Mouse (Mus musculus) liver, adult 2 months (tissue): Measurements from ENCODE around the gene Ergic1.

Source experiments
- CTCF ChIP-seq: fragments of 200-500 bp; IDR thresholded peaks from 2 replicates; pipeline ENCODE4 v1.5.1; 2011; ENCODE audit warnings: low read depth, low read length, control low read depth
- POLR2A ChIP-seq: fragments of 200-500 bp; IDR thresholded peaks from 2 replicates; pipeline ENCODE4 v1.6.1; 2011; ENCODE audit warnings: low read length, control low read depth; ENCODE audit not compliant: insufficient read depth; ENCODE audit errors: extremely low read depth

GRCm38 (mm10) chr17:26574118-26574517 is 12.8 kb downstream of the Ergic1 start:
- no peak for TF ChIP-seq CTCF
- no peak for TF ChIP-seq POLR2A
